Mouse (Mus musculus) stomach, postnatal 0 days (tissue): ENCODE results near the gene Btk.

Experiments used
- CTCF ChIP-seq: IDR thresholded peaks from 2 replicates; pipeline ENCODE4 v1.5.1; 2016; ENCODE audit warnings: antibody characterized with exemption, low read depth, mild to moderate bottlenecking, moderate library complexity
- EP300 ChIP-seq: optimal IDR thresholded peaks from 2 replicates; pipeline ENCODE3; 2016; ENCODE audit warnings: antibody characterized with exemption

DNA sequence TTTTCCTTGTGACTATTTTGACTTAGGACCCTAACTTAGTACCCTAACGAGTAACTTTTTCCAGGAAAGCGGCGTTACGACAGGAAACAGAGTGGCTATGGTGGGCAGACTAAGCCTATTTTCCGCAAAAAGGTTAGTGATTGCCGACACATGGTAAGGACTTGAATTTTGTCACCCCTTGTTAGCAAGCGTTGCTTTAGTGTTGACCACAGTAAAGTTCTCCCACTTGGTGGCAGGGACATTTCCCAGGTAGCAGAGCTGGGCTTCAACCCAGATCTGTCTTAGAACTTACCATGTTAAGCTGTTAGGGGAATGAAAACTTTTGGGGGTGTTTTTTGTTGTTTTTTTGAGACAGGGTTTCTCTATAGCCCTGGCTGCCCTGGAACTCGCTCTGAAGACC, 3.1 kb upstream of the Btk start:
- no peak for TF ChIP-seq CTCF
- TF ChIP-seq EP300, result no peak
